Mouse (Mus musculus) lung, adult 2 months (tissue): ENCODE data around the gene Ip6k3. TPM values are rescaled to one million over a fixed set of nuclear protein-coding genes. Genes with fewer than 3 reads are reported as not detected.

Experiments
- DNase-seq: peaks from one replicate; pipeline ENCODE4 v3.0.0; 2022
- H3K4me1 ChIP-seq: fragments of 200-500 bp; 2 replicates; pipeline ENCODE4 v1.6.1; 2011; ENCODE audit warnings: low read length; ENCODE audit not compliant: control insufficient read depth, insufficient read depth
- H3K4me3 ChIP-seq: fragments of 200-500 bp; replicated peaks from 2 replicates; pipeline ENCODE3; 2011; ENCODE audit warnings: low read depth, mild to moderate bottlenecking, control low read depth, low read length; ENCODE audit errors: extremely low read depth
- CTCF ChIP-seq: fragments of 200-500 bp; IDR thresholded peaks from 2 replicates; pipeline ENCODE4 v1.5.1; 2011; ENCODE audit warnings: mild to moderate bottlenecking, low read length, control low read depth; ENCODE audit not compliant: insufficient read depth
- POLR2A ChIP-seq: fragments of 200-500 bp; IDR thresholded peaks from 2 replicates; pipeline ENCODE4 v1.6.1; 2011; ENCODE audit warnings: low read depth, mild to moderate bottlenecking, control low read depth, low read length, borderline replicate concordance; ENCODE audit errors: extremely low read depth
- WGBS: fragments of 180-500 bp; shearing (Covaris S2); methylation state at CpG from one replicate; pipeline ENCODE4 v1.1.7; 2018; 5-methylcytosine and 5-hydroxymethylcytosine counted together
- polyA plus RNA-seq: library from polyadenylated mRNA; depleted of rRNA; stranded (reverse); fragments of >200 nt; gene quantifications from 2 replicates; pipeline ENCODE4 v1.2.3, GENCODE M21; 2012; rRNA removed

Gene Ip6k3
- 3.3 and 3.6 TPM in 2 replicates for polyA plus RNA-seq

- peak within 1 kb of the TSS; percentile 1 for H3K4me3 ChIP-seq
- no peak for DNase-seq
- TF ChIP-seq POLR2A (no peak), CTCF (no peak)
- no peaks in the 10 kb centered on the region for H3K4me1 ChIP-seq
- WGBS: 39% methylated on average over 4 of the region's 4 CpGs
Observed at GRCm38 (mm10) chr17:27167545-27167944, at the start of gene Ip6k3. Gene Ip6k3, minus strand, starts transcription at chr17:27167795.

DNA sequence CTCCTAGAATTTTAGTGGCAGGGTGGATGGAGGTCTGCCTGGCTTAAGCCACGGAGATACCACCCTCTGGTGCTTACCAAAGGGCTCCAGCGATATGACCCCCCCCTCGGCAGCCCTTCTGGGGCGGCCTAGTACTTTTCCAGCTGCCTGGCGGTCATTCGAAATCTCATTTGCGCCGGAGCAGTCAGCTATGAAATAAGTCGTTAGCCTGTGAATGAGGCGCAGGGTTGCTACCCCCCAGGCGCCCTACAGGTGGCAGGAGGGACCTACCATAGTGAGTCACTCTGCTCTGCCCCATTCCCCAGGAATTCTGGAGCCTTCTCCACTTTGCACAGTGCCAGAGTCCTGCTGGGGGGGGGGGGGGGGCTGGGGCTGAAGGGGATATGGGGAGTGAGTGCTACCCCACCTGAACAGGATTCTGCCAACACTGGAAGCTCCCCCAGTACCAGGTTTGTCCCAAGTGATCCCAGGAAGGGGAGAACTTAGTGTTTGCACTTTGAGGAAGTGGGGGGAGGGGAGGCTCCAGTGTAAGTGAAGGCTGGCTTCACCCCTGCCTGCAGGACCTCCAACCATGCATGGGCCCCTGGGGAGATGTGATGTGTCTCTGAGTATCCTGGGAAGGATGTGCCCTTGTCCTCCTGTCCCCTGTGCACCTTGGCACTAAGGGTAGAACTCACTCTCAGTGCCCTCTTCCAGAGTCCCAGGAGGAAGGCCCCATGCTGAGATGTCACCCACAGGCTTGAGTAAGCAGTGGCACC, 45.4 kb upstream of the Ip6k3 start:
- H3K4me3 ChIP-seq: no peak overlapping the region
- 17% methylated on average over 11 of the region's 11 CpGs for WGBS
- TF ChIP-seq CTCF: peak; percentile 68
- TF ChIP-seq POLR2A: no peak
- no peaks in the 10 kb centered on the region for H3K4me1 ChIP-seq
- peak; percentile 44 for DNase-seq

DNA sequence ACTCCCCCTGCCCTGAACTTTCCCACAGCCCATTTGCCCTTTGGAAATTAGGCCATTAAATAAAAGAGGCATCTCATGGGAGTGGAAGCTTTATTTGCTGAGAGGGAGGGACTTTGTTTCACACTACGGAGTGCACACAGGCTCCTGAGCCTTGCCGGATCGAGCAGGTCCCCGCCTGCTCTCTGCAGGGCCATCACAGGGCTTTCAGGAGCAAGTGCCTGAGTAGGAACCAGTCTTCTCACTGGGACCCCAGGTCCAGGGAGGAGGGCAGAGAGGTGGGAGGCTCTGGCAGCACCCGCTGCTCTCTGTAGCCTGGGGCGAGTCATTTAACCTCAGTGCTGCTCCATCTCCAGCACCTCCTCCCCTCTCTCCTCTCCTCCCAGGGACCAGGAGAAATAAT, 44.4 kb upstream of the Ip6k3 start:
- DNase-seq: no peak
- Histone ChIP-seq H3K4me1 (no peaks in the 10 kb centered on the region), H3K4me3 (no peak overlapping the region)
- 55% methylated on average over 6 of the region's 6 CpGs for WGBS
- TF ChIP-seq CTCF: no peak
- no peak for TF ChIP-seq POLR2A

DNA sequence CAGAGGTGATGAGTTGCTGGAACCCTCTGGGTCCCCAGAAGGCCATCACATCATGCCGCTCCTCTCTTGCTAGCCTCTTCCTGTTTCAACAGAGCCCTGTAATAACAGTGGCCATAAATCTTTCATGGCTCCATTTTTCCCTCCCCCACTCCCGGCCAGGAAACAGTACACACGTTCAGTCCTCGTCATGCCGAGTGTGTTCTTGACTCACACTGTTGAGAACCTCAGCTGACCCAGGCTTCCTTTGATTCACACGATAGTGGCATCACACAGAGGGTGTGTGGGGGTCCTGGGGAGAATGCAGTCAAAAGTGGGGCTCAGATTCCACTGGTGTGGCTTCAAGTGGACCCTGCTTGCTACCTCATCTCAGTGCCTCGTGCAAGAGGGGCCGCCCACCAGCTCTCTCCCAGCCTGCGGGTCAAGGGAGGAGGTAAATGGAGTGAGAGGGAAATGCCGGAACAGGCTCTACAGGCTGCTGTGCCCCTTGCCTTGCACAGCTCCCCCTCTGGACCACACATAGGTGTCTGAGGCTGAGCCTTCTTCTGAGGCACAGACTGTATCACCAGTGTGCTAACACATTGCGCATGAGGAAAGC, 39.6 kb upstream of the Ip6k3 start:
- 28% methylated on average over 11 of the region's 11 CpGs for WGBS
- no peak for TF ChIP-seq CTCF
- TF ChIP-seq POLR2A: no peak
- DNase-seq: no peak

DNA sequence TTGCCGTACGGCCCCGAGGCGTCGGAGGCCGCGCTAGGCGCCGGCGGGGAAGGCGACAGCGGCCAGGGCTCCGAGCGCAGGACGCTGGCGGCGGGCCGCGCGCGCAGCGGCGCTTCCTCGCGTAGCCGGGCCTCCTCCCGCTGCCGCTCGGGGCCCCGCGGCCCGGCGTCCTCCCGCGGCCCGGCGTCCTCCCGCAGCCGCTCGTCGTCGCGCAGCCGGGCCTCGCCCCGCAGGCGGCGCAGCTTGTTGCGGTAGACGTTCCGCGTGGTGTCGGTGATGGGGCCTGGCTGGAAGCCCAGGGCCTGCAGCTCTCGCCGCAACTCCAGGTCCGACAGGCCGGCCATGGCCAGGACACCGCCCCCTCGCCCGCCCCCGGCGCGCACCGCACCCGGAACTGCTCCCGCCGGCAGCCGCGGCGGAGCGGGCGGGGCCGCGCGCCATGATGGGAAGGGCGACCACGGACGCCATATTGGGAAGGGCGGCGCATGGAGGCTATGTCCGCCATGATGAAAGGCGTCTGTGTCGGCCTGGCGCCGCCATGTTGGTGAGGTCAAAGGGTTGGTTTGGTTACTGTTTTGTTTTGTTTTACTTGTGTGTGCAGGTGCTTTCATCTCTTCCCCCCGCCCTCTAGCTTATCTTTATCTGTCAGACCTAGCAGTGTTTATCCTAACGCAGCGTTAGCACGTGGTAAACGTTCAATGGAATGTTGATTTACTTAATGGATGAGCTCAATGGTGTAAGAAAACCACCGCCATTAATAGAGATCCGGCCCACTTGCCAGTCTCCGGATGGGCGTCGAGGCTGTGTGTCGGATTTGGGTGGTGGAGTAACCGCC, 36.7 kb upstream of the Ip6k3 start, which contains the start of gene Lemd2:
TSS of gene Lemd2 (minus strand) at position 395 of the 835 bp plus-strand sequence.
- 0 out of 2 replicates have a peak, but pooled peaks cover 3% of the 10 kb centered on the region for H3K4me1 ChIP-seq
- H3K4me3 ChIP-seq: peak within 1 kb of the TSS; percentile 99
- TF ChIP-seq CTCF (no peak), POLR2A (peak; percentile 73; the same call in 1 of the 2 replicates)
- WGBS: 2% methylated on average over 97 of the region's 97 CpGs
- DNase-seq: peak; percentile 96

More for the DNA sequence above, 39.6 kb upstream of the Ip6k3 start:
- Histone ChIP-seq H3K4me1 (0 out of 2 replicates have a peak, but pooled peaks cover 3% of the 10 kb centered on the region), H3K4me3 (no peak overlapping the region)

DNA sequence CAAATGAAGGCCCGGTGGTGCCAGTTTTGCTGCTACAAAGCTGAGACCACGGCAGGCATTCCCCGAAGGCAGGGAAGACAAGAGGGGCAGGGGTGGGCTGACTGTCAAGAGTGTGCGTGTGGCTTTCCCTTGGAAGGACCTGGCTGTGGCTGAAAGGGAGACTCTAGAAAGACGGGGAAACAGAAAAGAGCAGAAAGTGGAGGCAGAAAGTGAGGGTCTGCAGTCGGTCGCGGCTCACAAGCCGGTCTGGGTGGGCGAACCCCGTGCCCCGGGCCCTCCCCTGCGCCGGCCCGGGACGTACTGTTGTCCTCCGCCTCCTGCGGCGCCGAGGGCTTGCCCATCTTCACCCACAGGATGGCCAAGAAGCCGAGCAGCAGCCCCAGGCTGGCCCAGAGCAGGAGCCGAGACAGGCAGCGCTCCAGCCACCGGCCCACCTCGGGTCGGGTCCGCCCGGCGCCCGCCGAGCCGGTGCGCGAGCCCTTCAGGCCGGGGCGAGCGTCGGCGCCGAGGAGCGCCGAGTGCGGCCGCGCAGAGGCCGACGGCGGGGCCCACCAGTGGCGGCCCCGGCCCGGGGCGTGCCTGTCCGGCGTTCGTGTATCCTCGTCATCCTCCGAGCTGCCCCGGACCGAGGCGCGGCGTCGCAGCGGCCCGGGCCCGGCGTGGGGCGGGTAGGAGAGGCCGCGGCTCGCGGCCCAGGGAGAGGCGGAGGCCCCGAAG, 35.9 kb upstream of the Ip6k3 start:
- H3K4me1 ChIP-seq: 0 out of 2 replicates have a peak, but pooled peaks cover 3% of the 10 kb centered on the region
- WGBS: under 1% methylated on average over 74 of the region's 74 CpGs
- DNase-seq: peak; percentile 27
- peak overlapping the region; percentile 99 for H3K4me3 ChIP-seq
- TF ChIP-seq CTCF: no peak
- no peak for TF ChIP-seq POLR2A

- peak overlapping the region; percentile 99 for H3K4me3 ChIP-seq
- DNase-seq: no peak
- H3K4me1 ChIP-seq: 0 out of 2 replicates have a peak, but pooled peaks cover 3% of the 10 kb centered on the region
- 35% methylated on average over 14 of the region's 14 CpGs for WGBS
- TF ChIP-seq POLR2A (no peak), CTCF (no peak)
Observed at GRCm38 (mm10) chr17:27202919-27203357, 35.3 kb upstream of the Ip6k3 start.

DNA sequence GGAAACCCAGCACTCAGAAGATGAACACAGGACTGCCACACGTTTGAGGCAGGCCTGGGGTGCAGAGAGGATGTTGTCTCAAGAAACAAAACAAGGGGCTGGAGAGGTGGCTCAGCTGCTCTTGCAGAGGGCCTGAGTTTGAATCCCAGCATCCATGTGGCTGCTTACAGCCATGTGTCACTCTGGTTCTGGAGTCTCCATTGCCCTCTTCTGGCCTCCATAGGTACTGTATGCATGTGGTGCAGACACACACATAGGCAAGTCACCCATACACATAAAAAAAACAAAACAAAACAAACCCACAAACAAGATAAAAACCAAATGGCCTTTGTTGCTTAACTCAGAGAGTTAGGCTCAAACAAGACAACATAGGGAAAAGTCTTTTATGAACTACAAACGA, 34.4 kb upstream of the Ip6k3 start:
- WGBS: 93% methylated on average over 2 of the region's 2 CpGs
- Histone ChIP-seq H3K4me3 (no peak overlapping the region), H3K4me1 (0 out of 2 replicates have a peak, but pooled peaks cover 3% of the 10 kb centered on the region)
- TF ChIP-seq CTCF (0 out of 2 replicates have a peak, but pooled peaks have one; percentile 15), POLR2A (no peak)
- DNase-seq: no peak

- no peak overlapping the region for H3K4me3 ChIP-seq
- H3K4me1 ChIP-seq: 0 out of 2 replicates have a peak, but pooled peaks cover 3% of the 10 kb centered on the region
- TF ChIP-seq POLR2A (no peak), CTCF (no peak)
- 66% methylated on average over 11 of the region's 11 CpGs for WGBS
- DNase-seq: no peak
Observed at GRCm38 (mm10) chr17:27200801-27201200, 33.2 kb upstream of the Ip6k3 start.
